Mouse (Mus musculus): ENCODE results near the gene Tec. TPM values are rescaled to one million over a fixed set of nuclear protein-coding genes. Genes with fewer than 3 reads are reported as not detected.
A peak's percentile ranks its signal among the peaks of the same experiment; 100 is the strongest.

Tec gene
- total and polyA plus RNA-seq, 2 experiments from 2014 or later, result 2.3 to 3.9 TPM

DNA sequence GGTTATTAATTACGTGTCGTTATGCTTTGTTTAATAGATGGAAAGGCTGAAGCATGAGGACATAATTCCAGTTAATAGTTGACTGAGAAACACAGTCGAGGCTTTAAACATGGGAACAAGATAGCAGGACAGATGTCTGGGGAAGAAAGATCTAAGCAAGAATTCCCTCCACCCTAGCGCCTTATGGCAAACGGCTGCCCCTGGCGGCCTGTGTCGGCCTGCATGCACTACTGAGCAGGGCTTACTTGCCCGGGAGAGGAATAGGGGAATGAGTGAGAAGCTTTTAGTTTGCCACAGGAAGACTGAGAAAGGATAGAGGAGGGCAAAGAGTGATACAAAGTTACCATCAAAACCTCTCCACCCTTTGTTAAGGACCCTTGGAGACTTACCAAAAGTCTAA lies 7.4 kb downstream of the Tec start:
- Histone ChIP-seq H3K36me3 (ENCODE audit: insufficient read depth, low read length) (no peaks in the 10 kb centered on the region), H3K27ac (ENCODE audit: low read depth, low read length) (no peak overlapping the region), H3K4me1 (ENCODE audit: insufficient read depth, low read length) (no peaks in the 10 kb centered on the region), H3K9ac (replicated peaks; ENCODE audit: low read length, poor library complexity, severe bottlenecking) (no peak overlapping the region), H3K9me3 (ENCODE audit: low read length) (peaks cover 3% of the 10 kb centered on the region; the same call in 1 of the 2 replicates), H3K4me2 (ENCODE audit: low read depth, low read length, poor library complexity, severe bottlenecking) (no peak overlapping the region), H3K4me3 (ENCODE audit: low read depth, low read length) (no peak overlapping the region), H3K27me3 (ENCODE audit: insufficient read depth, low read length) (no peaks in the 10 kb centered on the region)
- TF ChIP-seq CTCF (IDR thresholded peaks at IDR 0.05), result no peak
- ATAC-seq (ENCODE audit: low FRiP score) (no peak), DNase-seq (ENCODE audit: low spot score) (no peak)
- WGBS, result 81% methylated on average over 8 of the region's 8 CpGs

DNA sequence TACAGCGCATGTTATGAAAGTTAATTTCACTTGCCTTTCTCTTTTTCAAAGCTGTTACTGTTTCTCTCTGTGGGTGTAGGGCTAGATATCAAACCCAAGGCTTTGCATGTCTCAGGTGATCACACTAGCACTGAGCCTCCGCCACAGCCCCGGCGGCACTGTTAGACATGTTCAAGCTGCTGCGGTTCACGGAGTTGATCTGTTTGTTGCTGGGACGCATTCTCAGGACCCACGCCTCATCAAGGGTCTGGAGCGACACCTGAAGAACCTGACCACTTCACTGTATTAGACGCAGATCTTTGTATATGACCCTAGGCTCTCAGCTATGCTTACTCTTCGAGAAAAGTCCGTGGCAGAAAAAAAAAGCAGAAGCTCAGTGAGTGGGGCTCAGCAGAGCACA lies 10.0 kb downstream of the Tec start:
- TF ChIP-seq CTCF (IDR thresholded peaks at IDR 0.05), result no peak
- no peaks in the 10 kb centered on the region for H3K4me1 ChIP-seq (ENCODE audit: insufficient read depth, low read length)
- H3K9me3 ChIP-seq (ENCODE audit: low read length), result peaks cover 3% of the 10 kb centered on the region; the same call in 1 of the 2 replicates
- no peak overlapping the region for H3K4me3 ChIP-seq (ENCODE audit: low read depth, low read length)
- no peak overlapping the region for H3K9ac ChIP-seq (replicated peaks; ENCODE audit: low read length, poor library complexity, severe bottlenecking)
- no peak overlapping the region for H3K4me2 ChIP-seq (ENCODE audit: low read depth, low read length, poor library complexity, severe bottlenecking)
- DNase-seq (ENCODE audit: low spot score) (no peak), ATAC-seq (ENCODE audit: low FRiP score) (no peak)
- H3K36me3 ChIP-seq (ENCODE audit: insufficient read depth, low read length), result no peaks in the 10 kb centered on the region
- no peaks in the 10 kb centered on the region for H3K27me3 ChIP-seq (ENCODE audit: insufficient read depth, low read length)
- 95% methylated on average over 12 of the region's 12 CpGs for WGBS
- H3K27ac ChIP-seq (ENCODE audit: low read depth, low read length), result no peak overlapping the region

DNA sequence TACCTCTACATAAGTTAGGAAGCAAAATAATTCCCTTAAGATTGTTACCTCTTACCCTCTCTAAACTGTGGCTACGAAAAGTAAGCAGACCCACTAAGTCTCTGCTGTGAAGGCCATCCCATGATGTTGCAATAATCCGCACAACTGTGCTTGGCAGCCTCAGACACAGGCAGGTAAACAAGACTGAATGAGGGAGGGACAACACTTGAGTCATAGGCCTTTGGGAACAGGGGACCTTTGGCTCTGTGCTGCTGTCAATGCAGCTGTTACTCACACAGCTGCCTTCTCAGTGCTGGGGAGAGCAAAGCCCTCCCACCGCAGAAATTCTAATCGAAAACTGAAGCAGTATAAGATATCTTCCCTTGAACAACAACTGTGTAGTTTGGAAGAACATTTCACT lies 10.5 kb downstream of the Tec start:
- Histone ChIP-seq H3K9me3 (ENCODE audit: low read length) (peaks cover 3% of the 10 kb centered on the region; the same call in 1 of the 2 replicates), H3K36me3 (ENCODE audit: insufficient read depth, low read length) (no peaks in the 10 kb centered on the region), H3K4me2 (ENCODE audit: low read depth, low read length, poor library complexity, severe bottlenecking) (no peak overlapping the region), H3K4me3 (ENCODE audit: low read depth, low read length) (no peak overlapping the region), H3K9ac (replicated peaks; ENCODE audit: low read length, poor library complexity, severe bottlenecking) (no peak overlapping the region), H3K27ac (ENCODE audit: low read depth, low read length) (no peak overlapping the region), H3K4me1 (ENCODE audit: insufficient read depth, low read length) (no peaks in the 10 kb centered on the region), H3K27me3 (ENCODE audit: insufficient read depth, low read length) (no peaks in the 10 kb centered on the region)
- no peak for DNase-seq (ENCODE audit: low spot score)
- ATAC-seq (ENCODE audit: low FRiP score), result no peak
- WGBS, result 93% methylated on average over 4 of the region's 4 CpGs
- TF ChIP-seq CTCF (IDR thresholded peaks at IDR 0.05), result no peak

DNA sequence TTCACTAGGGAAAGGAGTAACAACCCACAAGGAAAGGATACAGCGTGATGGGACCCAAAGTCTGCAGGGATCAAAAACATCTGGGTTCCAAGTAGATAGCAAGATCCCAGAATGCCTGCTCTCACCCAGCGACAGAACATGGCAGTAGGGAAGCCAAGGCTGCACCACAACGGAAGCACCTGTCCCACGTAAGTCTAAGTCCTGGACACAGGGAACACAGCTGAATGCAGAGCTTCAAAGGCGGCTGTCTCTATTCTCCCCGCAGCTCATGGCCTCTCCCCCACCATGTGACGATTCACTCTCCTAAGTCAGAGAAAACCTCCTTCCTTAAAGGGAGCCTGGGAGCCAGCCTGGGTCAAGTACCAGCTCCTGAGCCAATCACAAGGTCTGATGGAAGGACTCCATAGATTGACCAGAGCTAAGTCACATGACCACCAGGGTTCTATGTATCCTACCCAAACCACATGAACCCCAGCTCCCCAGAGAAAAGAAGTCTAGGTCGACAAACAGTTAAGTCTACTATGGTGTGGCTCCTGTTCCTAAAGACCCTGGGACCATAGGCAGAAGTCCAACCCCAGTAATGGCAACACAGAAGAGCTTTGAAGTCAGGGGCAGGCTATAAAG lies 11.9 kb downstream of the Tec start:
- H3K27ac ChIP-seq (ENCODE audit: low read depth, low read length), result no peak overlapping the region
- TF ChIP-seq CTCF (IDR thresholded peaks at IDR 0.05), result no peak
- ATAC-seq (ENCODE audit: low FRiP score) (no peak), DNase-seq (ENCODE audit: low spot score) (no peak)
- H3K9ac ChIP-seq (replicated peaks; ENCODE audit: low read length, poor library complexity, severe bottlenecking), result no peak overlapping the region
- H3K27me3 ChIP-seq (ENCODE audit: insufficient read depth, low read length), result no peaks in the 10 kb centered on the region
- WGBS, result 74% methylated on average over 8 of the region's 8 CpGs
- H3K36me3 ChIP-seq (ENCODE audit: insufficient read depth, low read length), result no peaks in the 10 kb centered on the region
- H3K4me1 ChIP-seq (ENCODE audit: insufficient read depth, low read length), result no peaks in the 10 kb centered on the region
- peaks cover 3% of the 10 kb centered on the region; the same call in 1 of the 2 replicates for H3K9me3 ChIP-seq (ENCODE audit: low read length)
- H3K4me3 ChIP-seq (ENCODE audit: low read depth, low read length), result no peak overlapping the region
- no peak overlapping the region for H3K4me2 ChIP-seq (ENCODE audit: low read depth, low read length, poor library complexity, severe bottlenecking)

DNA sequence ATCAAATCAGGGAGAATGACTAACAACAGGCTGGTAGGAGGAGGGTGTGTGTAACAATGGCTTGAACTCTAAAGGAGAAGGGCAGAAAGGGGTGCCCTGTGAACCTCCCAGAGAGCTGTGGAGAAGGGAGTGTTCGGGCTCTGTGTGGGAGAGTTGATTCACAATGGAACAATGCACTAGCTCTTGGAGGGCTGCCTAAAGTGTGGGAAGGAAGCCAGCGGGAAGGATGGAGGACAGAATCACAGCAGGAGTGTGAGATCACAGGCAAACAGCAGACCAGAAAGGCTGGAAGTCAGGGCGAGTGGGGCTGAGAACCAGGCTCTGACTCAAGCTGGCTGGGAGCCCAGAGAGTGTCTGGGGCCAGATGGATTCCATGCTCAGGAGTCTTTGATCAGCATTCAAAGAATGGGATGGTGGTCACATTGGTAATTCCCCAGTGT lies 12.6 kb downstream of the Tec start:
- Histone ChIP-seq H3K9ac (replicated peaks; ENCODE audit: low read length, poor library complexity, severe bottlenecking) (no peak overlapping the region), H3K36me3 (ENCODE audit: insufficient read depth, low read length) (no peaks in the 10 kb centered on the region), H3K4me1 (ENCODE audit: insufficient read depth, low read length) (no peaks in the 10 kb centered on the region), H3K9me3 (ENCODE audit: low read length) (peaks cover 3% of the 10 kb centered on the region; the same call in 1 of the 2 replicates), H3K27ac (ENCODE audit: low read depth, low read length) (no peak overlapping the region), H3K27me3 (ENCODE audit: insufficient read depth, low read length) (no peaks in the 10 kb centered on the region), H3K4me2 (ENCODE audit: low read depth, low read length, poor library complexity, severe bottlenecking) (no peak overlapping the region), H3K4me3 (ENCODE audit: low read depth, low read length) (no peak overlapping the region)
- no peak for TF ChIP-seq CTCF (IDR thresholded peaks at IDR 0.05)
- ATAC-seq (ENCODE audit: low FRiP score), result peak; percentile 80
- 15% methylated on average over 3 of the region's 3 CpGs for WGBS
- peak; percentile 92 for DNase-seq (ENCODE audit: low spot score)

- H3K9me3 ChIP-seq (ENCODE audit: low read length), result no peaks in the 10 kb centered on the region
- no peak for TF ChIP-seq CTCF (IDR thresholded peaks at IDR 0.05)
- 92% methylated on average over 6 of the region's 6 CpGs for WGBS
Observed at GRCm38 (mm10) chr5:72854141-72854990, 13.9 kb downstream of the Tec start.

More at GRCm38 (mm10) chr5:72854141-72854990, 13.9 kb downstream of the Tec start:
- Histone ChIP-seq H3K9ac (replicated peaks; ENCODE audit: low read length, poor library complexity, severe bottlenecking) (no peak overlapping the region), H3K4me2 (ENCODE audit: low read depth, low read length, poor library complexity, severe bottlenecking) (no peak overlapping the region), H3K27ac (ENCODE audit: low read depth, low read length) (no peak overlapping the region), H3K27me3 (ENCODE audit: insufficient read depth, low read length) (no peaks in the 10 kb centered on the region), H3K36me3 (ENCODE audit: insufficient read depth, low read length) (no peaks in the 10 kb centered on the region), H3K4me1 (ENCODE audit: insufficient read depth, low read length) (no peaks in the 10 kb centered on the region), H3K4me3 (ENCODE audit: low read depth, low read length) (no peak overlapping the region)
- ATAC-seq (ENCODE audit: low FRiP score), result no peak
- DNase-seq (ENCODE audit: low spot score), result no peak

All from midbrain, postnatal 0 days (tissue).